Mouse (Mus musculus) right cerebral cortex, postnatal 14 days (tissue): ENCODE data around the gene Slco2b1.
A peak's percentile ranks its signal among the peaks of the same experiment; 100 is the strongest.

Experiments used
- DNase-seq: peaks from one replicate; pipeline ENCODE4 v3.0.0; 2022

The Slco2b1 gene

GRCm38 (mm10) chr7:99648623-99649022 lies 62.5 kb downstream of the Slco2b1 start:
- DNase-seq = no peak

- no peak for DNase-seq
These were observed 66.4 kb downstream of the Slco2b1 start for GRCm38 (mm10) chr7:99644701-99645100.

- DNase-seq = no peak
These were observed 69.1 kb downstream of the Slco2b1 start for GRCm38 (mm10) chr7:99642078-99642477.

- DNase-seq = no peak
These were observed 69.9 kb downstream of the Slco2b1 start for GRCm38 (mm10) chr7:99641245-99641644.

DNA sequence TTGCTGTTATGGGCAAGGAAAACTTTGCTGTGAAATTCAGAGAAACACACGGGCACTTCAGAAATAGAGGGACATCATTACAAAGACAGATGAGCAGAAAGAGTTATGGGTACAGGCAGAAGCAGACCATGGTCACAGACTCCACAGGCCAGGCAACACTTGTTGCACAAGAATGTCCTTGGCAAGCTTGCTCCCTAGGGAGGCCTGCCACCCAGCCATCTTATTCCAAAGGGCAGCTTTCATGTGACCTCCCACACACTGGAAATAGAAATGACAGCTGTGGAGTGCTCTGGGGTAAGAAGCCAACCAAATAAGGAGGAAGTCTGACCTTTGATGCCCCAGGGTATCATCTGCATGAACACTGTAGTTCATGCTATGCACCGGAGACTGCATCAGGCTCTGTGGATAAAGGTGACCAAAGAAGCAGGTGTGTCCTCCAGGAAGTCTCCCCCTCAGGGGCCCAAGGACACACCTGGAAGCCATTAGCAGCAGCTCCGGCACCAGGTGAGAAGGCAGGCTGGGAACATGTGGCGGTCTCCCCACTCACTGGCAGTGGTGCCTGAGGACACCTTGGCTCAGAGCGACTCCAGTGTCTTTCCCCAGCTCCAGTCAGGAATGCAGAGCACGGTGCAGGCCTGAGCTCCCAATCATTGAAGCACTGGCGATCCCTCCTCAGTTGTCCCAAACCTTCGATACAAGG lies 77.0 kb downstream of the Slco2b1 start:
- no peak for DNase-seq

DNA sequence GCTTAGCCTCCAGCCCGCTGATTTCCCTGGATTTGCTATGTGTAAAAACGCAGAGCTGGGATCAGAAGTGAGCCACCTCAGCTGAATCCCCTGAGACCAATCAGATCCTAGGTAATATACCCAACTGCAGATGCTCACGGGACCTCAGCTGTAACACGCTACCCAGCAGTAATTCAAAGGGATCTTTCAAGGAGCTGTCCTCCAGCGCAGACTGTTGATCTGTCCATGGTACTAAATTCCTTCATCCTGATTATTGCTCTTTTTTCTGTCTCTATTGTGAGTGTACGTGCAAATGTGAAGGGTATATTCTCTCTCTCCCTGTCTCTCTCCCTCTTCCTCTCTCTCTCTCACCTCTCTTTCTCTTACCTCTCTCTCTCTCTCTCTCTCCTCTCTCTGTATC lies 78.9 kb downstream of the Slco2b1 start:
- DNase-seq = no peak

GRCm38 (mm10) chr7:99627366-99627765 lies 83.8 kb downstream of the Slco2b1 start:
- no peak for DNase-seq

DNA sequence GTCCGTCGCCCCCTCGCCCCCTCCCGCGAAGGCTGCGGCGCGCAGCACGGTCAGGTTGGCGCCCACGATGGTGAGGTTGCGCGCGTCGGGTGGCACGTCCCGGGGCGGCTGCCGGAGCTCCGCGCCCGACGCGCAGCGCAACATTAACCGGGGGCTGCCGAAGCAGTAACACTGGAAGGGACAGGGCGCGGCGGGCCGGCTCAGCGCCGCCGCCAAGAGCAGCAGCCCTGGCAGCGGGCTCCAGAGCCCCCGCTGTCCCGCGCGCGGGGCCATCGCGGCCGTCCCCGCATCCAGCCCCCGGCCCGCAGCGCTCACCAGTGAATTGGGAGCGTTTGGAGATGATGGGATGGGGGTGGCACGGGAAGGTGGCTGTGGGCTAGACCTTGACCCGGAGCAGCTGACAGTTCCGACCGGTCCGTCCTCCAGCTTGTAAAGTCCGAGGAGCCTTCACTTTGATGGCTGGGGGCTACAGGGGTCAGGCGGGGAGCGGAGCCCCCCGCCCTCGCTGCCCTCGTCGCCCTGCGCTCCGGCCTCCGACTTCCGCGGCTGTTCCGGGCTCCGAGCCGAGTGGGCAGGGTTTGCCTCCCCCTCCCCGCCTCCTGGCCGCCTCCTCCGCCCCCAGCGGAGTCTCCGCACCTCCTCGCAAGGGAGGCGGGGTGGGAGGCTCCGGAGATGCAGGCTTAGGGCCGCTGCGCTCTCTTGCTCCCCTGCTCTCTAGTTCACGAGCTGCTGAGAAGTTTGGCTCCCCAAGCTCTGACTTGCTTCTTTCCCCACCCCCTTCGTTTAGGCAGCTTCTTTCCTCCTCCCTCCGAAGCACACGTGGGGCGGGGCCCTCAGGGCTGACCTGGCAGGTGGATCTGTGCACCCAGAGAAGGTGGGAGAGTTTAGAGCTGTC lies 84.5 kb downstream of the Slco2b1 start, which contains the start of gene Tpbgl:
Gene Tpbgl (minus strand): TSS at position 728 of the 895 bp plus-strand sequence.
- DNase-seq = peak; percentile 42

DNA sequence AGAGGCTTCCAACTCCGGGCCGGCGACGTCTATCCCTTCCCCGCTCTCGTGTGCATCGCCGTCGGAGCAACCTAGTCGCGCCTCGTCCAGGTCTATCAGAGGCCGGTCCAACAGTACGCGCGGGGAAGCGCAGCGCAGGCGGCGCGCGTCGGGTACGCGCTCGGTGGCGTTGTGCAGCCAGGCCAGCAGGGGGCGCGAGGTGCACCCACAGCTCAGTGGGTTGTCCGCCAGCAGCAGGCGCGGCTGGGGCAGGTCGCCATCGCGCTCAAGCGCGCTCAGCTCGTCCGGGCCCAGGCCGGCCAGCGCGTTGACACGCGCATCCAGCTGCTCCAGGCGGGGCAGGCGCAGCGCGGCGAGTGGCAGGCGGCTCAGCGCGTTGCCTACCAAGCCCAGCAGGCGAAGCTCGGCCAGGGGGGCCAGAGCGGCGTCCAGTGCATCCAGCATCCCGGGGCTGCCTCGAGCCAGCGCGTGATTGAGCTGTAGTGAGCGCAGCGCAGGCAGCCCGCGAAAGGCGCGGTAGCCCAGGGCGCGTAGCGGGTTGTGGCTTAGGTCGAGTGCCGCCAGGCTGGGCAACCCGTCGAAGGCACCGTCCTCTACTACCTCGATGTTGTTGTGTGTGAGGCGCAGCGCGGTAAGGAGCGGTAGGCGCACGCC lies 85.3 kb downstream of the Slco2b1 start:
- peak; percentile 86 for DNase-seq

GRCm38 (mm10) chr7:99618860-99619259 lies 92.3 kb downstream of the Slco2b1 start:
- peak; percentile 48 for DNase-seq

DNA sequence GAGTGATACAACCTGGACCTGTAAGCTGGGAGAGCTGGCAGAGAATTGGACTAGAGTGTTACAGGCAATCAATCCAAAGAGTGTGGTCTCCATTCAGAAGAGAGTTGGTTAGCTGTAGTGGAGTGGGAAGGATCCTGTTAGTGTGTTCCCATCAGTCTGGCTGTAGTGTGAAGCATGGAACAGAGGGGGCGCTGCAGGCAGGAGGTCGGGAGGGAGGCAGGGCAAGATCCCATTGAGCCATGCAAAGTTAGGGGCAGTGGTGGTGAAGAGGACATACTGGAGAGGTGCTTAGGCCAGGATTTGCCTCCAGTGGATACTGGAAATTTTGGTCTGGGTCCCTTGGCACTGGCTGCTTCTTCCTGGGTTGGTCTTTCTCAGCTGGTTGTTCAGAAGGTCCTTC lies 92.9 kb downstream of the Slco2b1 start:
- DNase-seq = no peak
